Mouse (Mus musculus): ENCODE data around the gene Ptgs2. TPM values are rescaled to one million over a fixed set of nuclear protein-coding genes. Genes with fewer than 3 reads are reported as not detected.

The Ptgs2 gene
- polyA plus RNA-seq (2014; fragmentation: Nextera tagmentation; extraction: Ambion mirVana), result 0.27 and 0.50 TPM in 2 replicates

GRCm38 (mm10) chr1:150099790-150100333, at the start of gene Ptgs2:
Ptgs2 (plus strand) TSS chr1:150100031.
- H3K27me3 ChIP-seq (ENCODE audit: control insufficient read depth, insufficient read depth, low read length), result no peaks in the 10 kb centered on the region
- peak within 1 kb of the TSS; percentile 91 for H3K4me2 ChIP-seq (replicated peaks; ENCODE audit: low read depth, low read length)
- 1% methylated on average over 26 of the region's 26 CpGs for WGBS
- peak within 1 kb of the TSS; percentile 37 for H3K9ac ChIP-seq (replicated peaks; ENCODE audit: low read depth, low read length)
- H3K4me3 ChIP-seq (ENCODE audit: low read depth, low read length), result peak within 1 kb of the TSS; percentile 41
- ATAC-seq (ENCODE audit: insufficient number of reproducible peaks, insufficient read depth, low FRiP score, low read depth), result peak; percentile 80
- no peaks in the 10 kb centered on the region for H3K36me3 ChIP-seq (ENCODE audit: control insufficient read depth, insufficient read depth, low read length)
- no peaks in the 10 kb centered on the region for H3K9me3 ChIP-seq (ENCODE audit: control insufficient read depth, low read depth, low read length)
- H3K27ac ChIP-seq (ENCODE audit: low read length), result no peak within 1 kb of the TSS
- no peaks in the 10 kb centered on the region for H3K4me1 ChIP-seq (ENCODE audit: control insufficient read depth, insufficient read depth, low read length)

DNA sequence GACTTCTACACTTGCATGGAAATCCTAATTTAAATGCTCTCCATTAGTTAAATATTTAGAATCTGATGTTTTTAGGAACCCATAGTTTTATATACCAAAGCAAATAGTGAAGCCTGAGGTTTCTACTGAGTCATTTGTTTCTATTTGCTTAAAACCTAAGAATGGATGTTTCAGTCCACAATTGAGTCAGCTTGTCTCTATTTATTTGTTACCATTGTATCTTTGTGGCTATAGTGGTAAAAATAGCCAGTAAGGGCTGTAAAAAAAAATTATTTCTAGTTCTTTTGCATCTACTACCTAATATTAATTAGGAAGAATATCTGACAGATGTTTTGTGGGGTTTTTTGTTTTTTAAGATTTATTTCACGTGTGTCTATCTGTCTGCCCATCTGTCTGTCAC, 49.6 kb upstream of the Ptgs2 start:
- Histone ChIP-seq H3K9me3 (ENCODE audit: control insufficient read depth, low read depth, low read length) (no peaks in the 10 kb centered on the region), H3K27ac (ENCODE audit: low read length) (no peak overlapping the region), H3K4me1 (ENCODE audit: control insufficient read depth, insufficient read depth, low read length) (no peaks in the 10 kb centered on the region), H3K4me2 (replicated peaks; ENCODE audit: low read depth, low read length) (no peak overlapping the region), H3K27me3 (ENCODE audit: control insufficient read depth, insufficient read depth, low read length) (no peaks in the 10 kb centered on the region), H3K36me3 (ENCODE audit: control insufficient read depth, insufficient read depth, low read length) (no peaks in the 10 kb centered on the region), H3K9ac (replicated peaks; ENCODE audit: low read depth, low read length) (no peak overlapping the region), H3K4me3 (ENCODE audit: low read depth, low read length) (no peak overlapping the region)
- WGBS, result 79% methylated on average over 1 of the region's 1 CpGs
- no peak for ATAC-seq (ENCODE audit: insufficient number of reproducible peaks, insufficient read depth, low FRiP score, low read depth)

- ATAC-seq (ENCODE audit: insufficient number of reproducible peaks, insufficient read depth, low FRiP score, low read depth), result no peak
- Histone ChIP-seq H3K4me1 (ENCODE audit: control insufficient read depth, insufficient read depth, low read length) (no peaks in the 10 kb centered on the region), H3K4me2 (replicated peaks; ENCODE audit: low read depth, low read length) (no peak overlapping the region), H3K27ac (ENCODE audit: low read length) (no peak overlapping the region), H3K27me3 (ENCODE audit: control insufficient read depth, insufficient read depth, low read length) (no peaks in the 10 kb centered on the region), H3K9me3 (ENCODE audit: control insufficient read depth, low read depth, low read length) (no peaks in the 10 kb centered on the region), H3K4me3 (ENCODE audit: low read depth, low read length) (no peak overlapping the region), H3K9ac (replicated peaks; ENCODE audit: low read depth, low read length) (no peak overlapping the region), H3K36me3 (ENCODE audit: control insufficient read depth, insufficient read depth, low read length) (no peaks in the 10 kb centered on the region)
- WGBS, result 89% methylated on average over 1 of the region's 1 CpGs
Observed at GRCm38 (mm10) chr1:150065684-150066083, 34.1 kb upstream of the Ptgs2 start.

GRCm38 (mm10) chr1:150072880-150073279, 27.0 kb upstream of the Ptgs2 start:
- no peak for ATAC-seq (ENCODE audit: insufficient number of reproducible peaks, insufficient read depth, low FRiP score, low read depth)
- H3K27me3 ChIP-seq (ENCODE audit: control insufficient read depth, insufficient read depth, low read length), result no peaks in the 10 kb centered on the region
- WGBS, result 85% methylated on average over 3 of the region's 3 CpGs
- H3K27ac ChIP-seq (ENCODE audit: low read length), result no peak overlapping the region
- no peak overlapping the region for H3K4me3 ChIP-seq (ENCODE audit: low read depth, low read length)
- H3K4me1 ChIP-seq (ENCODE audit: control insufficient read depth, insufficient read depth, low read length), result no peaks in the 10 kb centered on the region
- no peak overlapping the region for H3K4me2 ChIP-seq (replicated peaks; ENCODE audit: low read depth, low read length)
- H3K9ac ChIP-seq (replicated peaks; ENCODE audit: low read depth, low read length), result no peak overlapping the region
- no peaks in the 10 kb centered on the region for H3K9me3 ChIP-seq (ENCODE audit: control insufficient read depth, low read depth, low read length)
- H3K36me3 ChIP-seq (ENCODE audit: control insufficient read depth, insufficient read depth, low read length), result no peaks in the 10 kb centered on the region

DNA sequence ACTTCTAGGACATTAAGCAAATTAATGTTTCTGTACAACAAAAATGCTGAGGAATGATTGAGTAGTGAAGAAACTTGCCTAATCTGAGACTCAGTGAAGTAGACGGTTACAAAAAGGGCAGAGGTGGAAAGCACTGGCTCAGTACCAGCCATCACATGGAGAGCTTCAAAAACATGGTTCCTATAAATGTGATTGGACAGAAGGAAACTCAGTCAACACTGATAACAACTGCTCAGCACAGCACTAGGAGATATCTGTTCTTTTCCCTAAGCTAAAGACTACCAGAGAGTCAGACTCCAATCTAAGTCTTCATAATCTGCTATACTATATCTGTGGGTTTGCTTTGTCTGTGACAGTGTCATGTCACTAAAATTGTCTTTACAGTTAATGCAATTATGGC, 25.2 kb upstream of the Ptgs2 start:
- Histone ChIP-seq H3K4me2 (replicated peaks; ENCODE audit: low read depth, low read length) (no peak overlapping the region), H3K9me3 (ENCODE audit: control insufficient read depth, low read depth, low read length) (no peaks in the 10 kb centered on the region), H3K27ac (ENCODE audit: low read length) (no peak overlapping the region), H3K27me3 (ENCODE audit: control insufficient read depth, insufficient read depth, low read length) (no peaks in the 10 kb centered on the region), H3K4me1 (ENCODE audit: control insufficient read depth, insufficient read depth, low read length) (no peaks in the 10 kb centered on the region), H3K9ac (replicated peaks; ENCODE audit: low read depth, low read length) (no peak overlapping the region), H3K4me3 (ENCODE audit: low read depth, low read length) (no peak overlapping the region), H3K36me3 (ENCODE audit: control insufficient read depth, insufficient read depth, low read length) (no peaks in the 10 kb centered on the region)
- WGBS, result 46% methylated on average over 1 of the region's 1 CpGs
- no peak for ATAC-seq (ENCODE audit: insufficient number of reproducible peaks, insufficient read depth, low FRiP score, low read depth)

DNA sequence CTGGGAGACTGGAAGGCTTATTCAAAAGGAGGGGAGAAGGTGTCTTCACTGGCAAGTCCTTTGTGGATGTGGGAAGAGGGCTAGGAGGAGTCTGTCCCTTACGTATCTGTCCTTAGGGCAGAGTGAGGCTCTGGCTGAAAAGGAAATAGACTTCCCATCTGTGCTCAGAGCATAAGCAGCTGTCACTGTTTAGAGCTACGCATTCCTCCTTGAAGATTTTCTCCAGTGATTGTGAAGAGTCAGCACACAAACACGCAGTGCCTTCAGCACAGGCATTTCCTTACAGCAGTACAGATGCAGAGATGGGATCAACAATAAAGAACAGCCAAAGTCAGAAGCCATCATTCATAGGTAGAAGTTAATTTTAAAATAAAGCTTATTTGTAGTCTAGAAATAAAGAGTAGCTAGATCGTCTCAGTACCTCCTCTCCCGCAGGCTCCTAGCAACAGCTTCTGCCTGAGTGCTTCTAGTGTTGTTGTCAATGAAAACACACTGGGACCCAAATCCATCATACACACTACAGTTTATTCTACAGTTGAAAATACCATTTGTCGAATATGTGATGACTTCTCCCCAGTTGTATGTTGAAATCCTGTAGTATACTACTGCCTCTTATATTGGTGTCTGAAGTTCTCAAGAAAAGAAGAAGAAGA, 10.7 kb upstream of the Ptgs2 start:
- 0 out of 2 replicates have a peak overlapping the region, but pooled peaks have one; percentile 2 for H3K27ac ChIP-seq (ENCODE audit: low read length)
- no peaks in the 10 kb centered on the region for H3K27me3 ChIP-seq (ENCODE audit: control insufficient read depth, insufficient read depth, low read length)
- no peaks in the 10 kb centered on the region for H3K4me1 ChIP-seq (ENCODE audit: control insufficient read depth, insufficient read depth, low read length)
- no peaks in the 10 kb centered on the region for H3K36me3 ChIP-seq (ENCODE audit: control insufficient read depth, insufficient read depth, low read length)
- no peaks in the 10 kb centered on the region for H3K9me3 ChIP-seq (ENCODE audit: control insufficient read depth, low read depth, low read length)
- no peak overlapping the region for H3K4me2 ChIP-seq (replicated peaks; ENCODE audit: low read depth, low read length)
- no peak overlapping the region for H3K9ac ChIP-seq (replicated peaks; ENCODE audit: low read depth, low read length)
- H3K4me3 ChIP-seq (ENCODE audit: low read depth, low read length), result no peak overlapping the region
- 49% methylated on average over 6 of the region's 6 CpGs for WGBS
- 0 out of 2 replicates have a peak, but pooled peaks have one; percentile 24 for ATAC-seq (ENCODE audit: insufficient number of reproducible peaks, insufficient read depth, low FRiP score, low read depth)

- Histone ChIP-seq H3K27me3 (ENCODE audit: control insufficient read depth, insufficient read depth, low read length) (no peaks in the 10 kb centered on the region), H3K9me3 (ENCODE audit: control insufficient read depth, low read depth, low read length) (no peaks in the 10 kb centered on the region), H3K4me2 (replicated peaks; ENCODE audit: low read depth, low read length) (no peak overlapping the region), H3K9ac (replicated peaks; ENCODE audit: low read depth, low read length) (no peak overlapping the region), H3K36me3 (ENCODE audit: control insufficient read depth, insufficient read depth, low read length) (no peaks in the 10 kb centered on the region), H3K4me1 (ENCODE audit: control insufficient read depth, insufficient read depth, low read length) (no peaks in the 10 kb centered on the region), H3K27ac (ENCODE audit: low read length) (no peak overlapping the region), H3K4me3 (ENCODE audit: low read depth, low read length) (no peak overlapping the region)
- ATAC-seq (ENCODE audit: insufficient number of reproducible peaks, insufficient read depth, low FRiP score, low read depth), result peak; percentile 74; the same call in 1 of the 2 replicates
- 14% methylated on average over 1 of the region's 1 CpGs for WGBS
Observed at GRCm38 (mm10) chr1:150090229-150090628, 9.6 kb upstream of the Ptgs2 start.

GRCm38 (mm10) chr1:150097036-150097435, 2.8 kb upstream of the Ptgs2 start:
- H3K27me3 ChIP-seq (ENCODE audit: control insufficient read depth, insufficient read depth, low read length), result no peaks in the 10 kb centered on the region
- no peaks in the 10 kb centered on the region for H3K36me3 ChIP-seq (ENCODE audit: control insufficient read depth, insufficient read depth, low read length)
- H3K9me3 ChIP-seq (ENCODE audit: control insufficient read depth, low read depth, low read length), result no peaks in the 10 kb centered on the region
- H3K4me1 ChIP-seq (ENCODE audit: control insufficient read depth, insufficient read depth, low read length), result no peaks in the 10 kb centered on the region
- no peak overlapping the region for H3K4me2 ChIP-seq (replicated peaks; ENCODE audit: low read depth, low read length)
- WGBS, result 75% methylated on average over 2 of the region's 2 CpGs
- no peak overlapping the region for H3K27ac ChIP-seq (ENCODE audit: low read length)
- no peak overlapping the region for H3K9ac ChIP-seq (replicated peaks; ENCODE audit: low read depth, low read length)
- ATAC-seq (ENCODE audit: insufficient number of reproducible peaks, insufficient read depth, low FRiP score, low read depth), result no peak
- H3K4me3 ChIP-seq (ENCODE audit: low read depth, low read length), result no peak overlapping the region

- Histone ChIP-seq H3K9ac (replicated peaks; ENCODE audit: low read depth, low read length) (no peak overlapping the region), H3K4me2 (replicated peaks; ENCODE audit: low read depth, low read length) (no peak overlapping the region), H3K27ac (ENCODE audit: low read length) (no peak overlapping the region), H3K4me1 (ENCODE audit: control insufficient read depth, insufficient read depth, low read length) (no peaks in the 10 kb centered on the region), H3K27me3 (ENCODE audit: control insufficient read depth, insufficient read depth, low read length) (no peaks in the 10 kb centered on the region), H3K36me3 (ENCODE audit: control insufficient read depth, insufficient read depth, low read length) (no peaks in the 10 kb centered on the region), H3K4me3 (ENCODE audit: low read depth, low read length) (no peak overlapping the region), H3K9me3 (ENCODE audit: control insufficient read depth, low read depth, low read length) (no peaks in the 10 kb centered on the region)
- 49% methylated on average over 1 of the region's 1 CpGs for WGBS
- no peak for ATAC-seq (ENCODE audit: insufficient number of reproducible peaks, insufficient read depth, low FRiP score, low read depth)
Observed at GRCm38 (mm10) chr1:150097721-150098120, 2.1 kb upstream of the Ptgs2 start.

Data from stomach, embryonic 14.5 days (tissue).